Mouse (Mus musculus): ENCODE measurements around the gene Aktip.

GRCm38 (mm10) chr8:91140828-91141227 lies 58.9 kb downstream of the Aktip start:
- TF ChIP-seq POLR2A (IDR thresholded peaks at IDR 0.05; ENCODE audit: borderline replicate concordance, control insufficient read depth, low read depth, low read length) (no peak), CTCF (IDR thresholded peaks at IDR 0.05; ENCODE audit: control insufficient read depth, insufficient read depth, low read length) (no peak)
